Mouse (Mus musculus) megakaryocyte progenitor cell, adult 5-6 weeks (primary cell): ENCODE data around the gene Pkd1l1. TPM values are rescaled to one million over a fixed set of nuclear protein-coding genes. Genes with fewer than 3 reads are reported as not detected.

Source experiments
- total RNA-seq, 2 experiments: library from RNA; stranded (forward) in 1 of 2; stranded (reverse) in 1 of 2; fragments of 157-497, 149-512 nt in 1 of 2; fragments of 200-1000 nt in 1 of 2; gene quantifications; 2 replicates each; pipeline versions ENCODE4 v1.2.3 to v1.2.4; 2015 to 2017

Pkd1l1 gene
- total RNA-seq, 2 experiments from 2014 or later, result not detected

Other genes with a start within 250 kb of the Pkd1l1 start
- gene Hus1, start 37.9 kb upstream of the Pkd1l1 start, total RNA-seq (2015), result 21.2 and 29.5 TPM in 2 replicates
- gene Hus1, start 37.9 kb upstream of the Pkd1l1 start, total RNA-seq (2017), result 17.5 and 23.7 TPM in 2 replicates
- gene Gm11992, start 75.3 kb upstream of the Pkd1l1 start, total RNA-seq (2015), result 0.51 TPM in 1 of 2 replicates, not detected in the other
- 0.88 TPM in 1 of 2 replicates, not detected in the other for gene Gm11992, start 75.3 kb upstream of the Pkd1l1 start, total RNA-seq (2017)
- not detected in 2 replicates for gene Sun3, start 75.7 kb upstream of the Pkd1l1 start, total RNA-seq (2015)
- not detected in 2 replicates for gene Sun3, start 75.7 kb upstream of the Pkd1l1 start, total RNA-seq (2017)
- 0.89 TPM in 1 of 2 replicates, not detected in the other for gene Upp1, start 144.8 kb upstream of the Pkd1l1 start, total RNA-seq (2015)
- not detected in 2 replicates for gene Upp1, start 144.8 kb upstream of the Pkd1l1 start, total RNA-seq (2017)
- 17.4 and 23.5 TPM in 2 replicates for gene Abca13, start 218.7 kb upstream of the Pkd1l1 start, total RNA-seq (2015)
- gene Abca13, start 218.7 kb upstream of the Pkd1l1 start, total RNA-seq (2017), result 13.9 and 14.1 TPM in 2 replicates